Mouse (Mus musculus): ENCODE measurements at regions not wholly inside any gene's neighbourhood (a gene's known extent, or its start where the extent isn't known, plus 50 kb on each side); places are given as distances from the start of the nearest gene placed in this dataset.

GRCm38 (mm10) chr14:92958138-92958537 is 932.3 kb downstream of the Pcdh9 start:
- no peak for DNase-seq (ENCODE audit: low spot score in 2 of 2)

GRCm38 (mm10) chr14:92955485-92955884 is 935.0 kb downstream of the Pcdh9 start:
- DNase-seq (ENCODE audit: low spot score in 2 of 2): no peak

GRCm38 (mm10) chr14:92907623-92908045 is 982.8 kb downstream of the Pcdh9 start:
- peak; percentile 25 to 35 for DNase-seq (ENCODE audit: low spot score in 2 of 2)

GRCm38 (mm10) chr14:92874548-92874947 is 1015.9 kb downstream of the Pcdh9 start:
- no peak for DNase-seq (ENCODE audit: low spot score in 2 of 2)

GRCm38 (mm10) chr14:92866462-92866861 is 1024.0 kb downstream of the Pcdh9 start:
- no peak for DNase-seq (ENCODE audit: low spot score in 2 of 2)

- DNase-seq (ENCODE audit: low spot score in 2 of 2): no peak
Observed at GRCm38 (mm10) chr14:92862942-92863341, 1027.5 kb downstream of the Pcdh9 start.

GRCm38 (mm10) chr14:92860723-92861122 is 1029.8 kb downstream of the Pcdh9 start:
- DNase-seq (ENCODE audit: low spot score in 2 of 2): no peak

- DNase-seq (ENCODE audit: low spot score in 2 of 2): no peak
Observed at GRCm38 (mm10) chr14:92833646-92834045, 1056.8 kb downstream of the Pcdh9 start.

GRCm38 (mm10) chr14:92829171-92829570 is 1061.3 kb downstream of the Pcdh9 start:
- DNase-seq (ENCODE audit: low spot score in 2 of 2): no peak

GRCm38 (mm10) chr14:92826576-92827284 is 1063.7 kb downstream of the Pcdh9 start:
- no peak for DNase-seq (ENCODE audit: low spot score in 2 of 2)

GRCm38 (mm10) chr14:92820061-92820460 is 1070.4 kb downstream of the Pcdh9 start:
- DNase-seq (ENCODE audit: low spot score in 2 of 2): no peak
